In the genomic region with DNA sequence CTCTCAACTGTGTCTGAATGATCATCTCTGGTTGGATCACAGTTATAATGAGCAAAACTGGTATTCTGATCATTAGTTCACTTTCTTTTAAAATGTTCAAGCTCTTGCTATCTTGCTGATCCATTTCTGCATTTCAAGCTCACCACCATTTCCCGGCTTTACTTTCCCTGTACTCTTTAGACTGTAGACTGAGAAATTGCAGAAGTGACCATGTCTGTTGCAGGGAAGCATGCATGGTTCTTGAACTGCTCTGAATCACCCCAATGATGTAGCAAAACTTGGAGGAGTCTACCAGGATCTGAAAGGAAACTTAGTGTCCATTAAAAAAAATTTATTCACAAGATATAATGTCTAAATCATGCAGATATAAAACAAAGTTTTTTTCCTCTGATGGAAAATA, we compare ENCODE assay signal across 8 mouse cellular contexts. TPM values are rescaled to one million over a fixed set of nuclear protein-coding genes. Genes with fewer than 3 reads are reported as not detected.
"Had no signal": no experiment of that assay in that cellular context is flagged by ENCODE, and none has a peak within 500 bp of the region (broad histone marks: within the 10 kb centered on the region; RNA-seq: fewer than 3 reads in every experiment).

No protein-coding gene starts in this region.

- DNase-seq: kidney, adult 11 months; kidney, adult 9 months; kidney, postnatal 4 days; thymus, adult 18-20 months; thymus, postnatal 14 days had no signal

- ATAC-seq: liver, embryonic 12.5 days; midbrain, embryonic 16.5 days had no signal

RNA-seq across cellular contexts. Expression of gene Fabp7, which starts 8.3 kb away (rescaled TPM):
- total RNA-seq: megakaryocyte-erythroid progenitor cell, adult 5-6 weeks had no signal
